Mouse (Mus musculus): Measurements from ENCODE around the gene Sar1b. TPM values are rescaled to one million over a fixed set of nuclear protein-coding genes. Genes with fewer than 3 reads are reported as not detected.
"Not testable (repeated sequence)": the region's sequence is repeated elsewhere in the genome, so short reads cannot be mapped to it uniquely, and the experiment has no call there.

The Sar1b gene
- total RNA-seq, 1 experiment from 2014 or later = 48.7 TPM

- ATAC-seq (replicated peaks; ENCODE audit: low read depth, poor library complexity, severe bottlenecking) = no peak
These were observed 4.8 kb downstream of the Sar1b start for GRCm38 (mm10) chr11:51768296-51768695.

GRCm38 (mm10) chr11:51775507-51775906 lies 12.0 kb downstream of the Sar1b start:
- ATAC-seq (replicated peaks; ENCODE audit: low read depth, poor library complexity, severe bottlenecking) = no peak

GRCm38 (mm10) chr11:51777478-51777877 lies 14.0 kb downstream of the Sar1b start:
- ATAC-seq (replicated peaks; ENCODE audit: low read depth, poor library complexity, severe bottlenecking) = no peak

- ATAC-seq (replicated peaks; ENCODE audit: low read depth, poor library complexity, severe bottlenecking) = no peak
These were observed 17.3 kb downstream of the Sar1b start for GRCm38 (mm10) chr11:51780773-51781267.

GRCm38 (mm10) chr11:51782721-51783120 lies 19.2 kb downstream of the Sar1b start:
- no peak for ATAC-seq (replicated peaks; ENCODE audit: low read depth, poor library complexity, severe bottlenecking)

GRCm38 (mm10) chr11:51785926-51786325 lies 22.4 kb downstream of the Sar1b start:
- no peak for ATAC-seq (replicated peaks; ENCODE audit: low read depth, poor library complexity, severe bottlenecking)

- ATAC-seq (replicated peaks; ENCODE audit: low read depth, poor library complexity, severe bottlenecking) = not testable (repeated sequence)
These were observed 26.2 kb downstream of the Sar1b start for GRCm38 (mm10) chr11:51789735-51790134.

GRCm38 (mm10) chr11:51790662-51791061 lies 27.2 kb downstream of the Sar1b start:
- ATAC-seq (replicated peaks; ENCODE audit: low read depth, poor library complexity, severe bottlenecking) = no peak

GRCm38 (mm10) chr11:51796272-51796671 lies 32.8 kb downstream of the Sar1b start:
- ATAC-seq (replicated peaks; ENCODE audit: low read depth, poor library complexity, severe bottlenecking) = no peak

- ATAC-seq (replicated peaks; ENCODE audit: low read depth, poor library complexity, severe bottlenecking) = no peak
These were observed 37.3 kb downstream of the Sar1b start for GRCm38 (mm10) chr11:51800634-51801325.

GRCm38 (mm10) chr11:51805221-51805981 lies 41.9 kb downstream of the Sar1b start:
- peak; percentile 84 for ATAC-seq (replicated peaks; ENCODE audit: low read depth, poor library complexity, severe bottlenecking)

- ATAC-seq (replicated peaks; ENCODE audit: low read depth, poor library complexity, severe bottlenecking) = no peak
These were observed 43.8 kb downstream of the Sar1b start for GRCm38 (mm10) chr11:51807108-51807879.

- ATAC-seq (replicated peaks; ENCODE audit: low read depth, poor library complexity, severe bottlenecking) = peak; percentile 89
These were observed 46.2 kb downstream of the Sar1b start for GRCm38 (mm10) chr11:51809632-51810224.

GRCm38 (mm10) chr11:51811230-51811629 lies 47.7 kb downstream of the Sar1b start:
- ATAC-seq (replicated peaks; ENCODE audit: low read depth, poor library complexity, severe bottlenecking) = no peak

GRCm38 (mm10) chr11:51812022-51812546 lies 48.6 kb downstream of the Sar1b start:
- no peak for ATAC-seq (replicated peaks; ENCODE audit: low read depth, poor library complexity, severe bottlenecking)

- peak; percentile 79 for ATAC-seq (replicated peaks; ENCODE audit: low read depth, poor library complexity, severe bottlenecking)
These were observed 54.3 kb downstream of the Sar1b start for GRCm38 (mm10) chr11:51817756-51818155.

- no peak for ATAC-seq (replicated peaks; ENCODE audit: low read depth, poor library complexity, severe bottlenecking)
These were observed 55.4 kb downstream of the Sar1b start for GRCm38 (mm10) chr11:51818837-51819236.

- no peak for ATAC-seq (replicated peaks; ENCODE audit: low read depth, poor library complexity, severe bottlenecking)
These were observed 56.5 kb downstream of the Sar1b start for GRCm38 (mm10) chr11:51819964-51820363.

- ATAC-seq (replicated peaks; ENCODE audit: low read depth, poor library complexity, severe bottlenecking) = no peak
These were observed 57.4 kb downstream of the Sar1b start for GRCm38 (mm10) chr11:51820861-51821260.

- no peak for ATAC-seq (replicated peaks; ENCODE audit: low read depth, poor library complexity, severe bottlenecking)
These were observed 59.2 kb downstream of the Sar1b start for GRCm38 (mm10) chr11:51822736-51823135.

All from common myeloid progenitor, adult 5-6 weeks (primary cell).